Mouse (Mus musculus) myocyte (in vitro differentiated cells): ENCODE results near the gene Catsperg1.

Experiments used
- CEBPB ChIP-seq: IDR thresholded peaks from 2 replicates; pipeline ENCODE4 v1.6.1; 2011; ENCODE audit warnings: mild to moderate bottlenecking, moderate library complexity; ENCODE audit not compliant: poor library complexity, insufficient read depth, severe bottlenecking
- E2F4 ChIP-seq: IDR thresholded peaks from one replicate; pipeline ENCODE4 v1.6.1; 2011; ENCODE audit warnings: mild to moderate bottlenecking, control low read depth, moderate library complexity; ENCODE audit not compliant: insufficient read depth
- MAX ChIP-seq: IDR thresholded peaks from one replicate; pipeline ENCODE4 v1.6.1; 2011; ENCODE audit warnings: low read depth, mild to moderate bottlenecking, control low read depth
- MYOD1 ChIP-seq, 3 experiments: IDR thresholded peaks; one replicate each; pipeline ENCODE4 v1.6.1; 2011; ENCODE audit warnings: control low read depth in 2 of 3, low read depth in 2 of 3, mild to moderate bottlenecking in 2 of 3, moderate library complexity in 1 of 3; ENCODE audit not compliant: insufficient read length in 2 of 3, control insufficient read depth in 1 of 3
- MYOG ChIP-seq, 3 experiments: IDR thresholded peaks; one replicate each; pipeline ENCODE4 v1.6.1; 2011; ENCODE audit warnings: control low read depth in 2 of 3, low read depth in 2 of 3, mild to moderate bottlenecking in 2 of 3; ENCODE audit not compliant: insufficient read length in 2 of 3, control insufficient read depth in 1 of 3, insufficient read depth in 1 of 3
- POLR2A ChIP-seq: IDR thresholded peaks from one replicate; pipeline ENCODE4 v1.6.1; 2011; ENCODE audit warnings: low read depth, mild to moderate bottlenecking, control low read depth, moderate library complexity; ENCODE audit not compliant: insufficient read length
- POLR2AphosphoS2 ChIP-seq: IDR thresholded peaks from one replicate; pipeline ENCODE4 v1.6.1; 2011; ENCODE audit warnings: low read depth, control low read depth; ENCODE audit not compliant: insufficient read length
- REST ChIP-seq: IDR thresholded peaks from one replicate; pipeline ENCODE4 v1.6.1; 2011; ENCODE audit warnings: mild to moderate bottlenecking, control low read depth, moderate library complexity; ENCODE audit not compliant: insufficient read depth, insufficient read length
- SRF ChIP-seq: IDR thresholded peaks from one replicate; pipeline ENCODE4 v1.6.1; 2011; ENCODE audit warnings: low read depth; ENCODE audit not compliant: control insufficient read depth, insufficient read length
- TCF12 ChIP-seq: IDR thresholded peaks from one replicate; pipeline ENCODE4 v1.6.1; 2011; ENCODE audit warnings: mild to moderate bottlenecking, control low read depth; ENCODE audit not compliant: poor library complexity, insufficient read depth, severe bottlenecking
- TCF3 ChIP-seq: IDR thresholded peaks from one replicate; pipeline ENCODE4 v1.6.1; 2011; ENCODE audit warnings: low read depth, control low read depth; ENCODE audit not compliant: insufficient read length

- TF ChIP-seq POLR2A (no peak), POLR2AphosphoS2 (no peak), CEBPB (no peak), MYOG (IDR thresholded peaks at IDR 0.05; ENCODE audit: control insufficient read depth in 1 of 3, insufficient read depth in 1 of 3, insufficient read length in 2 of 3, low read depth in 2 of 3) (no peak), MAX (no peak), E2F4 (no peak), REST (no peak), MYOD1 (IDR thresholded peaks at IDR 0.05; ENCODE audit: control insufficient read depth in 1 of 3, insufficient read length in 2 of 3, low read depth in 2 of 3) (no peak), TCF3 (no peak), TCF12 (no peak), SRF (no peak)
Observed at GRCm38 (mm10) chr7:29224756-29225394, 11.0 kb upstream of the Catsperg1 start.
